Mouse (Mus musculus) cortical plate, adult 2 months (tissue): ENCODE measurements around the gene Cxadr. TPM values are rescaled to one million over a fixed set of nuclear protein-coding genes. Genes with fewer than 3 reads are reported as not detected.

ENCODE experiments used
- H3K27ac ChIP-seq: fragments of 200-500 bp; 2 replicates; pipeline ENCODE4 v1.5.1; 2012; ENCODE audit warnings: low read length, control low read depth, inconsistent platforms; ENCODE audit not compliant: insufficient read depth
- H3K4me1 ChIP-seq: fragments of 200-500 bp; 2 replicates; pipeline ENCODE4 v1.6.1; 2011; ENCODE audit warnings: low read length; ENCODE audit not compliant: control insufficient read depth, insufficient read depth
- H3K4me3 ChIP-seq: fragments of 200-500 bp; 2 replicates; pipeline ENCODE4 v1.5.1; 2011; ENCODE audit warnings: mild to moderate bottlenecking, low read length, control low read depth; ENCODE audit not compliant: insufficient read depth
- CTCF ChIP-seq: fragments of 200-500 bp; IDR thresholded peaks from 2 replicates; pipeline ENCODE4 v1.5.1; 2011; ENCODE audit warnings: mild to moderate bottlenecking, control low read depth, low read length; ENCODE audit not compliant: insufficient read depth; ENCODE audit errors: extremely low read depth
- POLR2A ChIP-seq: fragments of 200-500 bp; IDR thresholded peaks from 2 replicates; pipeline ENCODE4 v1.6.1; 2011; ENCODE audit warnings: mild to moderate bottlenecking, low read length, control low read depth; ENCODE audit not compliant: insufficient read depth; ENCODE audit errors: extremely low read depth
- polyA plus RNA-seq: library from polyadenylated mRNA; depleted of rRNA; stranded (reverse); fragments of >200 nt; gene quantifications from 2 replicates; pipeline ENCODE4 v1.2.3, GENCODE M21; 2012

The Cxadr gene
- polyA plus RNA-seq, 1 experiment = 23.1 TPM

- Histone ChIP-seq H3K27ac (no peak overlapping the region), H3K4me1 (no peaks in the 10 kb centered on the region; the same call in 1 of the 2 replicates), H3K4me3 (no peak overlapping the region)
- no peak for TF ChIP-seq CTCF
- TF ChIP-seq POLR2A = no peak
Observed at GRCm38 (mm10) chr16:78325972-78326848, 24.9 kb downstream of the Cxadr start.

GRCm38 (mm10) chr16:78327562-78327961 lies 26.3 kb downstream of the Cxadr start:
- no peaks in the 10 kb centered on the region; the same call in 1 of the 2 replicates for H3K4me1 ChIP-seq
- H3K27ac ChIP-seq = no peak overlapping the region
- no peak overlapping the region for H3K4me3 ChIP-seq
- TF ChIP-seq CTCF (no peak), POLR2A (no peak)

DNA sequence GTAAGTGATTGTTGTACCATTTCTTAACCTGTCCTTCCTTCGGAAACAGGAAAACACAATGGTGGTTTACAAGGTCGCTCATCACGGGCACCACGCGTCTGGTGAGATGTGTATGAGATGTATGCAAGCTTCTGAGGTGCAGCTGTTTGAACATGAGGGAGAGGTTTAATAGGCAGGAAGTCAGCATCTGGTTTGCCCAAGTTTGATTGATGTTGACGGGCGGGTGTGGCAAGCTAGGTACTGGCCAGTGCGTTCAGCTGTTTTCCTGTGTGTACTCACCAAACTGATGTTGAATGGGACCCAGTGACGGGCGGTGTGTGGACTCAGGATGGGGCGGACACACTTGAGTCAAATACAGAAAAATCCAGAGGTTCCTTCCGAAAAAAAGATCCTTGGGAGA lies 26.7 kb downstream of the Cxadr start:
- H3K4me3 ChIP-seq = no peak overlapping the region
- TF ChIP-seq CTCF (no peak), POLR2A (no peak)
- H3K27ac ChIP-seq = no peak overlapping the region
- no peaks in the 10 kb centered on the region for H3K4me1 ChIP-seq

- no peak overlapping the region for H3K4me3 ChIP-seq
Observed at GRCm38 (mm10) chr16:78337226-78337625, 35.9 kb downstream of the Cxadr start.

GRCm38 (mm10) chr16:78341356-78341755 lies 40.1 kb downstream of the Cxadr start:
- Histone ChIP-seq H3K4me3 (no peak overlapping the region), H3K27ac (no peak overlapping the region), H3K4me1 (peaks cover 5% of the 10 kb centered on the region; the same call in 1 of the 2 replicates)
- no peak for TF ChIP-seq POLR2A
- no peak for TF ChIP-seq CTCF

More at GRCm38 (mm10) chr16:78337226-78337625, 35.9 kb downstream of the Cxadr start:
- no peaks in the 10 kb centered on the region for H3K4me1 ChIP-seq
- TF ChIP-seq CTCF = no peak
- no peak for TF ChIP-seq POLR2A
- no peak overlapping the region for H3K27ac ChIP-seq

GRCm38 (mm10) chr16:78342767-78343166 lies 41.5 kb downstream of the Cxadr start:
- H3K4me1 ChIP-seq = peaks cover 5% of the 10 kb centered on the region; the same call in 1 of the 2 replicates
- no peak overlapping the region for H3K4me3 ChIP-seq

GRCm38 (mm10) chr16:78343792-78344191 lies 42.5 kb downstream of the Cxadr start:
- Histone ChIP-seq H3K4me1 (peaks cover 5% of the 10 kb centered on the region; the same call in 1 of the 2 replicates), H3K27ac (no peak overlapping the region), H3K4me3 (no peak overlapping the region)
- TF ChIP-seq POLR2A (no peak), CTCF (no peak)

More at GRCm38 (mm10) chr16:78342767-78343166, 41.5 kb downstream of the Cxadr start:
- TF ChIP-seq CTCF (no peak), POLR2A (no peak)
- no peak overlapping the region for H3K27ac ChIP-seq

DNA sequence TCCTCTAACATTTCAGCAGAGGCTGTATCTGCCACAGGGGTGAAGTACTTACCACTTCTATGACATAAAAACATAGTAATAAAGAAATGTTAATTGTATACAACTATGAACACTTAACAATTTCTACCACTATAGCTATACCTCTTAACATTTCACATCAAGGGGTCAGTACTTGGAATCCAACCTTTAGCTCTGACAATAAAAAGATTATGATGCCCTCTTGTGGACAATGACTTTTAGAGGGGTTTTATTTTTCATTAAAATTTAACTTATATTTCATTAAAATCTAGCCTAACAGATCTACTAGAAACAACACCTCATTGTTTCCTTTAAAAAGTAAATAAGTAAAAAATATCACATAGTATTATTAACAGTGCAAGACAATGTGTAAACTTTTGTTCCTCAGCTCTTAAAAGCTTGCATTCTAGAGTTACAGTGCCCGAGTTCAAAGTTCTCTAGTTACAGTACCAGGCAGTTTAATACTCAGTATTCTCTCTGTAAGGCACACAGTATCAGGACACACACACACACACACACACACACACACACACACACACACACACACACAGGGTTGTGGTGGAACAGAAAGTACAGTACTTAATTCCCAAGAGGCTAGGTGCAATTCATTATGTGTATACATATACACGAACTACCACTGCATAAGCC lies 45.5 kb downstream of the Cxadr start:
- H3K4me3 ChIP-seq = no peak overlapping the region
- peaks cover 5% of the 10 kb centered on the region; the same call in 1 of the 2 replicates for H3K4me1 ChIP-seq
- no peak overlapping the region for H3K27ac ChIP-seq
- TF ChIP-seq POLR2A (no peak), CTCF (no peak)

GRCm38 (mm10) chr16:78347328-78347926 lies 46.1 kb downstream of the Cxadr start:
- peaks cover 5% of the 10 kb centered on the region; the same call in 1 of the 2 replicates for H3K4me1 ChIP-seq
- no peak overlapping the region for H3K4me3 ChIP-seq
- no peak overlapping the region for H3K27ac ChIP-seq
- TF ChIP-seq CTCF (no peak), POLR2A (no peak)

GRCm38 (mm10) chr16:78357757-78358156 lies 56.5 kb downstream of the Cxadr start:
- no peaks in the 10 kb centered on the region for H3K4me1 ChIP-seq
- TF ChIP-seq CTCF (peak; percentile 26; the same call in 1 of the 2 replicates), POLR2A (no peak)
- H3K27ac ChIP-seq = no peak overlapping the region
- no peak overlapping the region for H3K4me3 ChIP-seq
